ENCODE assay signal across 9 mouse cellular contexts in the genomic region with DNA sequence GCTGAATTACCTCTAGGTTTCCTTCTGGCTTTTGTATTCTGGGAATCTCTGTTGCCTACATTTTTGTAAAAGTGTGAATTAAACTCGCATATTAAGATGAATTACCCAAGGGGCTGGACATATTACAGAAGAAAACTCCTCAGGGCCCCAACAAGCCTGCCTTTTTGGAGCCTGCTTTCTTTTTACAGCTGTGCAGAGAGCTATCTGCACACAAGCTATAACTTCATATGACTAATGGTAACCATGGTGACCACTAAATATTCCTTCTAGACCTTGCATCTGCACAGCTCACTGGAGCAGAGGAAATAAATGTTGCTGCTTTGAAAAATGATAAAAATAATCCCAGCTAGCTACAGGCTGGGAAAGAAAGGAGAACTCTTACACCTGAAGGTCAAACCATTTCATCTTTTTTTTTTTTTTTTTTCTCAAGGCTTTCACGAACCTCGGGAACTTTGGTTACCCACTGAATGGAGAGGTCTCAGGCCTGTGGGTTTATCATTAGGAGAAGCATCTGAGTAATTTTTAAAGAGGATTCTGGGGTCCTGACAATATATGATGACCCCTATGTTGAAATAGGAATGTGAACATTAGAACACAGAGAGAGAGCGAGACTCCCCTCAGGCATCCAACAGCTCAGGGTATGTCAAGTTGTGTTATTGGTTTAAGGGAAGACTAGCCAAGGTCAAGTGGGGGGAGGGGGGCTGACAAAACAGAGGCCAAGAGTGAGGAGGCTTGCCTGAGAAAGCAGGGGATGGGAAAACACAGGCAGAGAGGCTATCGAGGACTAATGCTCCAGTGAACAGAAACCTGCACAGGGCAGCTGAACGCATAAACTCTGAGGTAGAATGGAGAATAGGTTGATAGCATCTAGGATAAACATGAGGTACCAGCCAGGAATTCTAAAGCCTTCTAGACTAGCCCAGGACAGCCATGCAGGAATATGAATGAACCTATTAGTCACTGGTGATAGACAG.
DNase-seq lines count a peak whose midpoint lies in the region; ATAC-seq lines count a peak whose summit lies in the region.
"Had no signal": no experiment of that assay in that cellular context is flagged by ENCODE, and none has a peak within 500 bp of the region (broad histone marks: within the 10 kb centered on the region; RNA-seq: fewer than 3 reads in every experiment).

No protein-coding gene starts in this region.

- no peaks in the 10 kb centered on the region for H3K27me3 ChIP-seq in embryonic facial prominence, embryonic 12.5 days

- H3K4me1 ChIP-seq in embryonic facial prominence, embryonic 12.5 days = peaks cover 14% of the 10 kb centered on the region

- ATAC-seq in frontal cortex, adult (ENCODE audit: low TSS enrichment) = peak; percentile 50
- peak; percentile 72; the same call in 1 of the 2 replicates for ATAC-seq in embryonic facial prominence, embryonic 12.5 days (ENCODE audit: insufficient number of reproducible peaks, insufficient read depth, low FRiP score, low TSS enrichment)
- ATAC-seq: liver, postnatal 0 days had no signal

- H3K27ac ChIP-seq in embryonic facial prominence, embryonic 12.5 days = no peak overlapping the region

- no peak for DNase-seq in frontal cortex, postnatal 36 days (ENCODE audit: low spot score in 2 of 2)
- DNase-seq in 3134 (ENCODE audit: extremely low read depth, insufficient read length, low spot score) = peak; percentile 22
- DNase-seq in kidney, postnatal 25 days = peak; percentile 43 to 45
- no peak for DNase-seq in gastrocnemius, adult 18-20 months (ENCODE audit: low spot score)
- DNase-seq in thymus, adult 18-20 months = no peak
- DNase-seq in Muller cell, postnatal 12 days (ENCODE audit: inconsistent ontology term) = no peak
- DNase-seq: liver, postnatal 0 days had no signal

- no peaks in the 10 kb centered on the region for H3K36me3 ChIP-seq in embryonic facial prominence, embryonic 12.5 days

- WGBS in embryonic facial prominence, embryonic 12.5 days = 65% methylated on average over 6 of the region's 6 CpGs

- H3K4me2 ChIP-seq in embryonic facial prominence, embryonic 12.5 days (replicated peaks) = no peak overlapping the region

- no peak overlapping the region for H3K9ac ChIP-seq in embryonic facial prominence, embryonic 12.5 days
- H3K9ac ChIP-seq: liver, postnatal 0 days had no signal

- no peak overlapping the region for H3K4me3 ChIP-seq in embryonic facial prominence, embryonic 12.5 days

- H3K9me3 ChIP-seq in embryonic facial prominence, embryonic 12.5 days = no peaks in the 10 kb centered on the region

Comparison
In these comparisons a context has a peak if more than half of its experiments do, and no peak if none do; other contexts are left out.
1. DNase-seq: peak in 3134 (single experiment) and kidney, postnatal 25 days (2 of 2); none in frontal cortex, postnatal 36 days (0 of 2), gastrocnemius, adult 18-20 months (single experiment), thymus, adult 18-20 months (0 of 2) and Muller cell, postnatal 12 days (single experiment).